Mouse (Mus musculus): ENCODE results near the gene Fgf14.
"Not testable (repeated sequence)": the region's sequence is repeated elsewhere in the genome, so short reads cannot be mapped to it uniquely, and the experiment has no call there.

The Fgf14 gene

GRCm38 (mm10) chr14:124191913-124192814 is 484.8 kb downstream of the Fgf14 start:
- DNase-seq (ENCODE audit: low spot score), result no peak

- DNase-seq (ENCODE audit: low spot score), result no peak
These were observed 496.7 kb downstream of the Fgf14 start for GRCm38 (mm10) chr14:124180265-124180664.

GRCm38 (mm10) chr14:124174111-124174510 is 502.8 kb downstream of the Fgf14 start:
- no peak for DNase-seq (ENCODE audit: low spot score)

- DNase-seq (ENCODE audit: low spot score), result no peak
These were observed 513.2 kb downstream of the Fgf14 start for GRCm38 (mm10) chr14:124163618-124164185.

- no peak for DNase-seq (ENCODE audit: low spot score)
These were observed 529.5 kb downstream of the Fgf14 start for GRCm38 (mm10) chr14:124147378-124147777.

- no peak for DNase-seq (ENCODE audit: low spot score)
These were observed 569.6 kb downstream of the Fgf14 start for GRCm38 (mm10) chr14:124107205-124107873.

- no peak for DNase-seq (ENCODE audit: low spot score)
These were observed 593.8 kb downstream of the Fgf14 start for GRCm38 (mm10) chr14:124083126-124083525.

- DNase-seq (ENCODE audit: low spot score), result no peak
These were observed 632.9 kb downstream of the Fgf14 start for GRCm38 (mm10) chr14:124044016-124044415.

- DNase-seq (ENCODE audit: low spot score), result no peak
These were observed 636.3 kb downstream of the Fgf14 start for GRCm38 (mm10) chr14:124040651-124041050.

GRCm38 (mm10) chr14:124037434-124037833 is 639.5 kb downstream of the Fgf14 start:
- DNase-seq (ENCODE audit: low spot score), result no peak

- DNase-seq (ENCODE audit: low spot score), result no peak
These were observed 640.2 kb downstream of the Fgf14 start for GRCm38 (mm10) chr14:124036575-124037205.

- not testable (repeated sequence) for DNase-seq (ENCODE audit: low spot score)
These were observed 643.6 kb downstream of the Fgf14 start for GRCm38 (mm10) chr14:124033302-124033701.

- DNase-seq (ENCODE audit: low spot score), result no peak
These were observed 648.8 kb downstream of the Fgf14 start for GRCm38 (mm10) chr14:124027886-124028670.

- DNase-seq (ENCODE audit: low spot score), result no peak
These were observed 686.2 kb downstream of the Fgf14 start for GRCm38 (mm10) chr14:123990591-123991195.

GRCm38 (mm10) chr14:123967996-123968395 is 708.9 kb downstream of the Fgf14 start:
- DNase-seq (ENCODE audit: low spot score), result no peak

GRCm38 (mm10) chr14:123966531-123966930 is 710.4 kb downstream of the Fgf14 start:
- no peak for DNase-seq (ENCODE audit: low spot score)
